Mouse (Mus musculus) midbrain, postnatal 0 days (tissue): ENCODE data around the gene Prdm15. TPM values are rescaled to one million over a fixed set of nuclear protein-coding genes. Genes with fewer than 3 reads are reported as not detected.

Experiments used
- ATAC-seq: fragments of 200-750 bp; cut with Nextera tagmentation; 2 replicates; pipeline ENCODE4 v1.8.0; 2017; ENCODE audit warnings: moderate number of reproducible peaks, mild to moderate bottlenecking, moderate TSS enrichment, moderate library complexity; ENCODE audit not compliant: low FRiP score
- DNase-seq: peaks from one replicate; pipeline ENCODE4 v3.0.0-alpha.2; 2015; ENCODE audit warnings: low spot score
- H3K27ac ChIP-seq: fragments of 300-500 bp; sonication (generic); 2 replicates; pipeline ENCODE4 v1.5.1; 2014; ENCODE audit warnings: low read depth, mild to moderate bottlenecking, low read length, mixed read lengths
- H3K27me3 ChIP-seq: fragments of 300-500 bp; sonication (generic); 2 replicates; pipeline ENCODE4 v1.6.1; 2014; ENCODE audit warnings: low read length, control low read depth, mixed read lengths; ENCODE audit not compliant: insufficient read depth
- H3K36me3 ChIP-seq: fragments of 300-500 bp; sonication (generic); 2 replicates; pipeline ENCODE4 v1.6.1; 2014; ENCODE audit warnings: low read length, control low read depth, mixed read lengths; ENCODE audit not compliant: insufficient read depth
- H3K4me1 ChIP-seq: fragments of 300-500 bp; sonication (generic); 2 replicates; pipeline ENCODE4 v1.6.1; 2014; ENCODE audit warnings: mild to moderate bottlenecking, control low read depth, antibody characterized with exemption, low read length, mixed read lengths; ENCODE audit not compliant: insufficient read depth
- H3K4me2 ChIP-seq: fragments of 300-500 bp; sonication (generic); 2 replicates; pipeline ENCODE4 v1.6.1; 2014; ENCODE audit warnings: low read depth, mild to moderate bottlenecking, low read length, mixed read lengths; ENCODE audit not compliant: poor library complexity, severe bottlenecking
- H3K4me3 ChIP-seq: fragments of 300-500 bp; sonication (generic); 2 replicates; pipeline ENCODE4 v1.5.1; 2014; ENCODE audit warnings: low read depth, mild to moderate bottlenecking, low read length, moderate library complexity
- H3K9ac ChIP-seq: fragments of 300-500 bp; sonication (generic); replicated peaks from 2 replicates; pipeline ENCODE4 v1.6.1; 2014; ENCODE audit warnings: mild to moderate bottlenecking, low read length, moderate library complexity, mixed read lengths; ENCODE audit not compliant: poor library complexity, severe bottlenecking
- H3K9me3 ChIP-seq: fragments of 300-500 bp; sonication (generic); 2 replicates; pipeline ENCODE4 v1.6.1; 2016; ENCODE audit warnings: low read length, control low read depth
- CTCF ChIP-seq: IDR thresholded peaks from 2 replicates; pipeline ENCODE4 v1.5.1; 2016; ENCODE audit warnings: antibody characterized with exemption, mild to moderate bottlenecking
- WGBS: fragments of 180-500 bp; shearing (Covaris S2); extraction: QIAGEN DNeasy Blood & Tissue Kit; methylation state at CpG from one replicate; pipeline ENCODE4 v1.1.7; 2014; 5-methylcytosine and 5-hydroxymethylcytosine counted together
- polyA plus RNA-seq: library from polyadenylated mRNA; unstranded; fragments of >200 nt; fragmentation: Nextera tagmentation; extraction: Ambion mirVana; gene quantifications from 2 replicates; pipeline ENCODE4 v1.2.1, GENCODE M21; 2015
- total RNA-seq: library from RNA; depleted of rRNA; stranded (reverse); fragments of >200 nt; gene quantifications from 2 replicates; pipeline ENCODE4 v1.2.3, GENCODE M21; 2014

The Prdm15 gene
- total and polyA plus RNA-seq, 2 experiments from 2014 or later, result 5.6 to 6.2 TPM

DNA sequence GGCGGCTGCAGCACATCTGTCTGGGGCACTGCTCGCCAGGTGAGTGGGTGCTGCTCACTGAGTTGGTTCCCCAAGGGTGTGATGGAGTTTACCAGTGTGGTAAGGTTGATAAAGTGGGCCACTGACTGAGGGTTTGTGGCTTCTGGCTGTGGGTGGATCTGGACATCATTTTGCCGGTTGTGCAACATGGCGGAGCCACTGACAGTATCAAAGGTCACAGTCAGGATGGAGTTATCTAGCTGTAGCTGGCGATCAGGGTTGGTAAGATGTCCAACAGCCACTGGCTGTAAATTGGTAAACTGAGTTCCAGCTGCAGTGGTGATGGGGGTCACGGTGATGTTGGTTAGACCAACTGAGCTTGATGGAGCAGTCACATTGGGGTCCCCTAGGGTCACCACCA lies 57.4 kb downstream of the Prdm15 start:
- H3K4me2 ChIP-seq, result no peak overlapping the region
- peaks cover 51% of the 10 kb centered on the region for H3K36me3 ChIP-seq
- H3K27me3 ChIP-seq, result no peaks in the 10 kb centered on the region
- ATAC-seq (no peak), DNase-seq (no peak)
- H3K4me1 ChIP-seq, result no peaks in the 10 kb centered on the region
- WGBS, result over 99% methylated on average over 6 of the region's 6 CpGs
- no peaks in the 10 kb centered on the region for H3K9me3 ChIP-seq
- no peak overlapping the region for H3K9ac ChIP-seq
- TF ChIP-seq CTCF, result no peak
- H3K27ac ChIP-seq, result no peak overlapping the region
- H3K4me3 ChIP-seq, result no peak overlapping the region

DNA sequence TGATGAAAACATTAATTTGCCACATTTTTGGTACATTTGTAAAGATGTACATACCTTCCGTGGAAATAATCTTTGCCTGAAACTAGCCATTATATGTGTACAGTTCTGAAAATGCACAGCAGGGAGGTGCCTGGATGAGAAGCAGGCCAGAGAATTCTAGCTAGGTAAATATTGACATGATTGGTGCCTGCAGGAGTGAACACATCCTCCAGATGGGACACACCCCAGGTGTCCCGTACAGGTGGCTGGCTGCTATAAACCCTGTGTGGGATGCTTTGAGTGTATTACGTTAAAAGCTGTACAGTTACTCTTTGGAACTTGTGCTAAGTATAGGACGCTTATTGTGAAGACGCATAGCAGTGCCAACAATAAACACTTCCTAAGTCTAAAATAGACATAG lies 68.6 kb downstream of the Prdm15 start:
- H3K9ac ChIP-seq, result no peak overlapping the region
- ATAC-seq, result no peak
- no peak overlapping the region for H3K4me3 ChIP-seq
- H3K27ac ChIP-seq, result no peak overlapping the region
- TF ChIP-seq CTCF, result no peak
- WGBS, result 88% methylated on average over 5 of the region's 5 CpGs
- no peaks in the 10 kb centered on the region for H3K9me3 ChIP-seq
- no peaks in the 10 kb centered on the region for H3K36me3 ChIP-seq
- H3K4me2 ChIP-seq, result no peak overlapping the region
- DNase-seq, result no peak
- H3K27me3 ChIP-seq, result no peaks in the 10 kb centered on the region
- H3K4me1 ChIP-seq, result no peaks in the 10 kb centered on the region

DNA sequence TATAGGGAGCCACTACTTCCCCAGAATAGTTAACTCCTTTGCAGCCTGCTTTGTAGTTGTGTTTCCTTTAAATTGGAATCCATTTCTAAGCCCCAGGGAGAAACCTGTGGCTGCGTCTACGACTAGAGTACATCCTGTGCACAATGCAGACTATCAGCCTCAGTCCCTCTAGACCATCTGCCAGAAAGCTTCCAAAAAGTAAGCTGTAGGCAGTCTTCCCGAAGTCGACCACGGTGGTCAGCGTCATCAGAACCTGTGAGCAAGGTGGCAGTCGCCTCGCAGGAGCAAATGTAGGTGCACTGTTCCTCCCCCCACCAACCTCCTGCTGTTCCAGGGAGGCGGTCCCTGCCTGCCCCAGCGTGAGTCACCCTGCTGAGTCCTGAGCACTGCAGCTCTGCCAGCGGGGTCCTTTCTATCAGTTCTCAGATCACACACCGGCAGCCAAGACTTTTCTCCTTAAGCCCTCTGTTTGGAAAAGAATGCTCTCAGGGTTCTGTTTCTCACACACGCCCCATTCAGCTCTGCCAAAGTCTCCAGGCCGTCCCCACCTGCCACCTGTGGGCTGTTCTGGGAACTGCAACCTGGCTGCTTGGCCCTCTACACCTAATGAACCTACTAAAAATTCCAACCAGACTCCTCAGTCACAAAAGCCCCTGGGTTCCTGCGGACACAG lies 73.2 kb downstream of the Prdm15 start:
- no peaks in the 10 kb centered on the region for H3K27me3 ChIP-seq
- H3K4me3 ChIP-seq, result 0 out of 2 replicates have a peak overlapping the region, but pooled peaks have one; percentile 8
- H3K27ac ChIP-seq, result no peak overlapping the region
- ATAC-seq, result peak; percentile 54
- peak overlapping the region; percentile 48 for H3K4me2 ChIP-seq
- peak; percentile 75 for DNase-seq
- no peak overlapping the region for H3K9ac ChIP-seq
- no peaks in the 10 kb centered on the region for H3K4me1 ChIP-seq
- 24% methylated on average over 15 of the region's 15 CpGs for WGBS
- no peaks in the 10 kb centered on the region for H3K9me3 ChIP-seq
- H3K36me3 ChIP-seq, result no peaks in the 10 kb centered on the region
- TF ChIP-seq CTCF, result peak; percentile 86

GRCm38 (mm10) chr16:97766501-97766900 lies 85.1 kb downstream of the Prdm15 start:
- ATAC-seq (no peak), DNase-seq (no peak)
- H3K4me1 ChIP-seq, result peaks cover 2% of the 10 kb centered on the region; the same call in 1 of the 2 replicates
- H3K36me3 ChIP-seq, result no peaks in the 10 kb centered on the region
- H3K4me2 ChIP-seq, result no peak overlapping the region
- no peak overlapping the region for H3K9ac ChIP-seq
- no peak overlapping the region for H3K4me3 ChIP-seq
- H3K27me3 ChIP-seq, result peaks cover 31% of the 10 kb centered on the region
- WGBS, result 43% methylated on average over 3 of the region's 3 CpGs
- no peak for TF ChIP-seq CTCF
- H3K9me3 ChIP-seq, result no peaks in the 10 kb centered on the region
- no peak overlapping the region for H3K27ac ChIP-seq

- no peak overlapping the region for H3K4me2 ChIP-seq
- peaks cover 2% of the 10 kb centered on the region; the same call in 1 of the 2 replicates for H3K4me1 ChIP-seq
- no peaks in the 10 kb centered on the region for H3K36me3 ChIP-seq
- TF ChIP-seq CTCF, result no peak
- WGBS, result 61% methylated on average over 2 of the region's 2 CpGs
- H3K4me3 ChIP-seq, result no peak overlapping the region
- peaks cover 38% of the 10 kb centered on the region for H3K27me3 ChIP-seq
- no peak for ATAC-seq
- no peak overlapping the region for H3K9ac ChIP-seq
- DNase-seq, result no peak
- no peak overlapping the region for H3K27ac ChIP-seq
- H3K9me3 ChIP-seq, result no peaks in the 10 kb centered on the region
Measured at GRCm38 (mm10) chr16:97764626-97765025, 87.0 kb downstream of the Prdm15 start.

DNA sequence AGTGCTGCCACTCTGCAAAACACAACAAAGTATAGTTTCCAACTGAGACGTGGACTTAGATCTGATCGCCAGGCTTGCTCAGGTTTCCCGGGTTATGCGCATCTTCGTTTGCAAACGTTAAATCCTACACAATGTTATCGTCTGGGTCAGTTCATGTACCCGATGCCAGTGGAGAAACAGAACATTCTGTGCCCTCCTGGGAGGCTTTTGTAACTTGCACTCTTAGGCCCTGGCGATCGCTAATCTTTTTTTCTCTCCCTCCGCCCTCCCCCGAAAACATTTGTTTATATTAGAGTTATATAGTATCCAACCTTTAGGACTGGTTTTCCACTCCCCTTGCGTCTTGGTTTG lies 87.7 kb downstream of the Prdm15 start:
- WGBS, result 13% methylated on average over 13 of the region's 13 CpGs
- H3K4me3 ChIP-seq, result peak overlapping the region; percentile 38; the same call in 1 of the 2 replicates
- peaks cover 38% of the 10 kb centered on the region for H3K27me3 ChIP-seq
- H3K4me2 ChIP-seq, result peak overlapping the region; percentile 52; the same call in 1 of the 2 replicates
- ATAC-seq (no peak), DNase-seq (no peak)
- H3K9me3 ChIP-seq, result no peaks in the 10 kb centered on the region
- no peak overlapping the region for H3K27ac ChIP-seq
- no peak overlapping the region for H3K9ac ChIP-seq
- H3K36me3 ChIP-seq, result no peaks in the 10 kb centered on the region
- TF ChIP-seq CTCF, result no peak
- peaks cover 2% of the 10 kb centered on the region; the same call in 1 of the 2 replicates for H3K4me1 ChIP-seq
